Mouse (Mus musculus): Measurements from ENCODE around the gene Olfr1130. TPM values are rescaled to one million over a fixed set of nuclear protein-coding genes. Genes with fewer than 3 reads are reported as not detected.
"Not testable (repeated sequence)": the region's sequence is repeated elsewhere in the genome, so short reads cannot be mapped to it uniquely, and the experiment has no call there.

The Olfr1130 gene
- total RNA-seq (2015; ENCODE audit: low replicate concordance) (not detected in 2 replicates), total RNA-seq (2017; ENCODE audit: low replicate concordance) (not detected in 2 replicates)

DNA sequence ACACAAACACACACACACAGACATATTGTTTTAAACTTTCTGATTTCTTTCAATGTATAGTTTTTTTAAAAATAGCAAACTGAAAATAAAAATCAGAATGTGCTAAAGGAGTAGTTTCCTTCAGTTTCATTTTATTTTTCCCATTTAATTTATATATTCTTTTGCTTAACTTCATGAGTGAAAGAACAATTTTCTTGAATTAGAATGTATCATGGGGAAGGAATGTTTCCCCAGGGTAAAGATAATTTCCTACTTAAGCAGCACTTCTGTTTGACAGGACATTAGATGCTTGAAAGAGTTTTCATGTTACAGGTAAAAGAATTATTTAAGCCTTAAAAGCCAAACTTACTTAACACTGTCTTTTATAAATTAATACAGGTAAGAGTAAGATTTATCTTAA is at the start of gene Olfr1130:
Olfr1130 (plus strand) TSS at position 301 of the 400 bp plus-strand sequence.
- not testable (repeated sequence) for ATAC-seq (replicated peaks; ENCODE audit: low FRiP score, poor library complexity, severe bottlenecking)

- ATAC-seq (replicated peaks; ENCODE audit: low FRiP score, poor library complexity, severe bottlenecking) = not testable (repeated sequence)
Measured at GRCm38 (mm10) chr2:87573602-87574001, 32.4 kb upstream of the Olfr1130 start, which contains the start of gene Olfr1129. Gene Olfr1129 (plus strand): TSS chr2:87573902.

DNA sequence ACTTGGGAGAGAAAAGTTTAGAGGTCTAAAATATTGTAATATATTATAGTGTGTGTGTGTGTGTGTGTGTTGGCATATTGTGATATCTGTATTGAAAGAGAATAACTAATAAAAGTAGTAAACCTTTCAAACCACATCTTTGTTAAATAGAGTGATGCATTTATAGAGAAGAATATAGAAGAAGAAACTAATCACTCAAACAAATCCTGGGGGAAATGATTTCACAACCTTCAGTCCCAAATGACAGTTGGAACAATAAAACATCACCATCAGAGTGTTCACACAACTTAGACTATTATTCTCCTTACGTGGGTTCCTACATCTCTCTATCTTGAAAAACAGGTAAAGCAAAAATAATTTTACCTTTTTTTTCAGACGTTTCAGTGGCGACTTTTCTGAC is 20.8 kb downstream of the Olfr1130 start, which contains the start of gene Olfr1131:
Olfr1131 (plus strand) TSS at position 301 of the 400 bp plus-strand sequence.
- ATAC-seq (replicated peaks; ENCODE audit: low FRiP score, poor library complexity, severe bottlenecking) = no peak

DNA sequence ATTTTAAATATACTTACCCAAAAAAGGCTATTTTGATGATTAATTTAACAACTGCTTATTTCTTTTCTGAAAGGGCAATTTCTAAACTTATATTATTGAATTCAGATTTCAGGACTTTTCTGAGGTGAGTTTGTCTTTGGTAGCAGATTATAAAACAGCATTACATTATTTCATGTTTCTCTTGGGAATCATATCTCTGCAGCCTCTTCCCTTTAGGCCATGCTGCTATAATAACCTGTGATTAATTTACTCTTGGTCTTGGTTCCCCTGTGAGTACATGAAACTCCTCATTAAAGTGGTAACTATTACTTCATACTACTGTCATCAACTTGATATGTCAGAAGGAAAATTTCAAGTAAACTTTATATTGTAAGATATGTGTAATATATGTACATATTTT is 31.4 kb downstream of the Olfr1130 start, which contains the start of gene Olfr1132:
Olfr1132 (minus strand) TSS at position 101 of the 400 bp plus-strand sequence.
- no peak for ATAC-seq (replicated peaks; ENCODE audit: low FRiP score, poor library complexity, severe bottlenecking)

GRCm38 (mm10) chr2:87642441-87642840 is 36.4 kb downstream of the Olfr1130 start:
- no peak for ATAC-seq (replicated peaks; ENCODE audit: low FRiP score, poor library complexity, severe bottlenecking)

DNA sequence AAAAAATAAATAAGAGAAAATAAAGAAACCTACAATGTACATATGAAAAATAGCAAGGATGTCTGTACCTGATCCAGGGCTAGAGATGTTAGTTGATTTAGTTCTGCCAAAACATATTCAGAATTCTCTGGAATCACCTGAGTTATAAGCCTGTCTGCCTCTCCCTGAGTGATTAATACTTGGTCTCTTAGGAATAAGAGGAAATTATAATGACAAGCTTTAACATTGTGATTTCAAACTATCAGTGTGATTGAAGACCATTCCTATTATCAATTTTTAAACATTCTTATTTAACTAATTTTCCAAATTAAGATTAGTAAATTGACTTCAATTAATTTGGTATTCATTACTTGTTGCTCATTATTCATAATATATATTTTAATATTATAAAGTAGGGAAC is 41.3 kb downstream of the Olfr1130 start, which contains the start of gene Olfr1133:
Olfr1133 (minus strand) TSS at position 101 of the 400 bp plus-strand sequence.
- ATAC-seq (replicated peaks; ENCODE audit: low FRiP score, poor library complexity, severe bottlenecking) = no peak

DNA sequence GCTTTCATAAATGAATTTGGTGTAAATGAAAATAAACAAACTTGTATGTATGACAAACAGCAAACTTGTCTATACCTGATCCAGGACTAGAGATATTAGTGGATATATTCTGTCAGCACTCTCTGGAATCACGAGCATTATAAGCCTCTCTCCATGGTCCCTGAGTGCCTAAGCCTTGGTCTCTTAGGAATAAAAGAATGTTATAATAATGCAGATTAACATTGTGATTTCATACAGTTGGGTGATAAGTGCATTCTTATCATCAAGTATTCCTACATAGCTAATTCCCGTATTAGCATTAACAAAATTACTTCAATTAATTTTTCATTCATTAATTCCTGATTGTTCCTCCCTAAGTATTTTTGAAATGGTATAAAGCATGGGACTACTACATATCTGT is 52.3 kb downstream of the Olfr1130 start, which contains the start of gene Olfr1134:
Olfr1134 (minus strand) TSS at position 101 of the 400 bp plus-strand sequence.
- ATAC-seq (replicated peaks; ENCODE audit: low FRiP score, poor library complexity, severe bottlenecking) = no peak

Other genes starting within 250 kb of the Olfr1130 start
- not detected in 2 replicates for gene Olfr1121, start 236.3 kb upstream of the Olfr1130 start, total RNA-seq (2015; ENCODE audit: low replicate concordance)
- gene Olfr1121, start 236.3 kb upstream of the Olfr1130 start, total RNA-seq (2017; ENCODE audit: low replicate concordance) = not detected in 2 replicates
- not detected in 2 replicates for gene Olfr1122, start 220.4 kb upstream of the Olfr1130 start, total RNA-seq (2015; ENCODE audit: low replicate concordance)
- gene Olfr1122, start 220.4 kb upstream of the Olfr1130 start, total RNA-seq (2017; ENCODE audit: low replicate concordance) = not detected in 2 replicates
- gene Olfr1123, start 189.6 kb upstream of the Olfr1130 start, total RNA-seq (2015; ENCODE audit: low replicate concordance) = not detected in 2 replicates
- not detected in 2 replicates for gene Olfr1123, start 189.6 kb upstream of the Olfr1130 start, total RNA-seq (2017; ENCODE audit: low replicate concordance)
- not detected in 2 replicates for gene Olfr1124, start 175.9 kb upstream of the Olfr1130 start, total RNA-seq (2015; ENCODE audit: low replicate concordance)
- gene Olfr1124, start 175.9 kb upstream of the Olfr1130 start, total RNA-seq (2017; ENCODE audit: low replicate concordance) = not detected in 2 replicates
- not detected in 2 replicates for gene Olfr1126, start 152.2 kb upstream of the Olfr1130 start, total RNA-seq (2015; ENCODE audit: low replicate concordance)
- not detected in 2 replicates for gene Olfr1126, start 152.2 kb upstream of the Olfr1130 start, total RNA-seq (2017; ENCODE audit: low replicate concordance)
- gene Pramel7, start 109.1 kb upstream of the Olfr1130 start, total RNA-seq (2015; ENCODE audit: low replicate concordance) = not detected in 2 replicates
- not detected in 2 replicates for gene Pramel7, start 109.1 kb upstream of the Olfr1130 start, total RNA-seq (2017; ENCODE audit: low replicate concordance)
- gene Pramel6, start 99.6 kb upstream of the Olfr1130 start, total RNA-seq (2015; ENCODE audit: low replicate concordance) = not detected in 2 replicates
- not detected in 2 replicates for gene Pramel6, start 99.6 kb upstream of the Olfr1130 start, total RNA-seq (2017; ENCODE audit: low replicate concordance)
- gene Olfr153, start 74.4 kb upstream of the Olfr1130 start, total RNA-seq (2015; ENCODE audit: low replicate concordance) = not detected in 2 replicates
- not detected in 2 replicates for gene Olfr153, start 74.4 kb upstream of the Olfr1130 start, total RNA-seq (2017; ENCODE audit: low replicate concordance)
- not detected in 2 replicates for gene Olfr1128, start 60.7 kb upstream of the Olfr1130 start, total RNA-seq (2015; ENCODE audit: low replicate concordance)
- gene Olfr1128, start 60.7 kb upstream of the Olfr1130 start, total RNA-seq (2017; ENCODE audit: low replicate concordance) = not detected in 2 replicates
- not detected in 2 replicates for gene Olfr1129, start 32.3 kb upstream of the Olfr1130 start, total RNA-seq (2015; ENCODE audit: low replicate concordance)
- not detected in 2 replicates for gene Olfr1129, start 32.3 kb upstream of the Olfr1130 start, total RNA-seq (2017; ENCODE audit: low replicate concordance)
- not detected in 2 replicates for gene Olfr1131, start 20.9 kb downstream of the Olfr1130 start, total RNA-seq (2015; ENCODE audit: low replicate concordance)
- not detected in 2 replicates for gene Olfr1131, start 20.9 kb downstream of the Olfr1130 start, total RNA-seq (2017; ENCODE audit: low replicate concordance)
- not detected in 2 replicates for gene Olfr1132, start 31.3 kb downstream of the Olfr1130 start, total RNA-seq (2015; ENCODE audit: low replicate concordance)
- gene Olfr1132, start 31.3 kb downstream of the Olfr1130 start, total RNA-seq (2017; ENCODE audit: low replicate concordance) = not detected in 2 replicates
- gene Olfr1133, start 41.2 kb downstream of the Olfr1130 start, total RNA-seq (2015; ENCODE audit: low replicate concordance) = not detected in 2 replicates
- not detected in 2 replicates for gene Olfr1133, start 41.2 kb downstream of the Olfr1130 start, total RNA-seq (2017; ENCODE audit: low replicate concordance)
- gene Olfr1134, start 52.2 kb downstream of the Olfr1130 start, total RNA-seq (2015; ENCODE audit: low replicate concordance) = not detected in 2 replicates
- gene Olfr1134, start 52.2 kb downstream of the Olfr1130 start, total RNA-seq (2017; ENCODE audit: low replicate concordance) = not detected in 2 replicates
- not detected in 2 replicates for gene Olfr1135, start 67.5 kb downstream of the Olfr1130 start, total RNA-seq (2015; ENCODE audit: low replicate concordance)
- gene Olfr1135, start 67.5 kb downstream of the Olfr1130 start, total RNA-seq (2017; ENCODE audit: low replicate concordance) = not detected in 2 replicates
- not detected in 2 replicates for gene Olfr1136, start 87.7 kb downstream of the Olfr1130 start, total RNA-seq (2015; ENCODE audit: low replicate concordance)
- not detected in 2 replicates for gene Olfr1136, start 87.7 kb downstream of the Olfr1130 start, total RNA-seq (2017; ENCODE audit: low replicate concordance)
- not detected in 2 replicates for gene Olfr1137, start 107.0 kb downstream of the Olfr1130 start, total RNA-seq (2015; ENCODE audit: low replicate concordance)
- not detected in 2 replicates for gene Olfr1137, start 107.0 kb downstream of the Olfr1130 start, total RNA-seq (2017; ENCODE audit: low replicate concordance)
- gene Olfr1138, start 133.8 kb downstream of the Olfr1130 start, total RNA-seq (2015; ENCODE audit: low replicate concordance) = not detected in 2 replicates
- gene Olfr1138, start 133.8 kb downstream of the Olfr1130 start, total RNA-seq (2017; ENCODE audit: low replicate concordance) = not detected in 2 replicates
- not detected in 2 replicates for gene Olfr1140, start 137.5 kb downstream of the Olfr1130 start, total RNA-seq (2015; ENCODE audit: low replicate concordance)
- not detected in 2 replicates for gene Olfr1140, start 137.5 kb downstream of the Olfr1130 start, total RNA-seq (2017; ENCODE audit: low replicate concordance)
- gene Olfr1141, start 147.8 kb downstream of the Olfr1130 start, total RNA-seq (2015; ENCODE audit: low replicate concordance) = not detected in 2 replicates
- not detected in 2 replicates for gene Olfr1141, start 147.8 kb downstream of the Olfr1130 start, total RNA-seq (2017; ENCODE audit: low replicate concordance)
- not detected in 2 replicates for gene Olfr152, start 173.3 kb downstream of the Olfr1130 start, total RNA-seq (2015; ENCODE audit: low replicate concordance)
- gene Olfr152, start 173.3 kb downstream of the Olfr1130 start, total RNA-seq (2017; ENCODE audit: low replicate concordance) = not detected in 2 replicates
- not detected in 2 replicates for gene Olfr1143, start 194.4 kb downstream of the Olfr1130 start, total RNA-seq (2015; ENCODE audit: low replicate concordance)
- not detected in 2 replicates for gene Olfr1143, start 194.4 kb downstream of the Olfr1130 start, total RNA-seq (2017; ENCODE audit: low replicate concordance)
- gene Olfr1145, start 203.6 kb downstream of the Olfr1130 start, total RNA-seq (2015; ENCODE audit: low replicate concordance) = not detected in 2 replicates
- gene Olfr1145, start 203.6 kb downstream of the Olfr1130 start, total RNA-seq (2017; ENCODE audit: low replicate concordance) = not detected in 2 replicates
- gene Olfr1148, start 224.3 kb downstream of the Olfr1130 start, total RNA-seq (2015; ENCODE audit: low replicate concordance) = not detected in 2 replicates
- gene Olfr1148, start 224.3 kb downstream of the Olfr1130 start, total RNA-seq (2017; ENCODE audit: low replicate concordance) = not detected in 2 replicates
- not detected in 2 replicates for gene Olfr1150-ps1, start 237.8 kb downstream of the Olfr1130 start, total RNA-seq (2015; ENCODE audit: low replicate concordance)
- not detected in 2 replicates for gene Olfr1150-ps1, start 237.8 kb downstream of the Olfr1130 start, total RNA-seq (2017; ENCODE audit: low replicate concordance)
- gene Olfr1151, start 249.7 kb downstream of the Olfr1130 start, total RNA-seq (2015; ENCODE audit: low replicate concordance) = not detected in 2 replicates
- gene Olfr1151, start 249.7 kb downstream of the Olfr1130 start, total RNA-seq (2017; ENCODE audit: low replicate concordance) = not detected in 2 replicates

Data from erythroid progenitor cell, adult 5-6 weeks (primary cell).